Mouse (Mus musculus): Measurements from ENCODE around the gene Gpc3. TPM values are rescaled to one million over a fixed set of nuclear protein-coding genes. Genes with fewer than 3 reads are reported as not detected.
A peak's percentile ranks its signal among the peaks of the same experiment; 100 is the strongest.

Gpc3 gene
- total RNA-seq, 1 experiment, result 61.9 TPM

DNA sequence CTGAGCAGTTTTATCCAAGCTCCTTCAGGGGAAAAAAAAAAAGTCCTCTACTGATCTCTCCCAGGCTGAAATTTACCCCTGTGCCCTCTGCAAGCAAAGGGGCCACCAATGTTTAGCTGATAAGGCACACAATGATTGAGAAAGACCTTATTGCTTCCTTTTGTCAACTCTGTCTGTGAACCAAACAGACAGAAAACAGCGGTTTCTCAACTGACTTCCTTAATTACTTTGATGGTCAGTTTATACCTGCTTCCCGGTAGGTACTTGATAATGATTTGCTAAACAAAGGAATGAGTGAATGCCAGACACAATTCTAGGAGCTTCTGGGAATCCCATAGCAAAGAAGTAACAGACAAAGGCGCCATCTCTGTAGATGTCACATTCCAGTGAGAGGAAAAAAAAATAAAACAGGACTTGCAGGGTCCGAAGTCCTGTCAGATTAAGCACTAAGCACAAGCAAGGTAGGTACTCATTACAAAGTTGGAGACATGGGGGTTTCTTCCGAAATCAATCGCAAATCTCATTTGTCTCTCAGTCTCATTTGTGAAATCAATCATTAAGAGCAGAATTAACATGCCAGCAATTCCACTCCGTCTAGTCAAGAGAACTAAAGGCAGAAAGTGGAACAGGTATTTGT is 19.1 kb upstream of the Gpc3 start:
- H3K9me3 ChIP-seq (ENCODE audit: control insufficient read depth, insufficient read depth, low read depth, low read length), result no peaks in the 10 kb centered on the region
- no peak overlapping the region; the same call in 1 of the 2 replicates for H3K27ac ChIP-seq (ENCODE audit: insufficient read depth, low read depth, low read length, poor library complexity, severe bottlenecking)
- no peaks in the 10 kb centered on the region for H3K36me3 ChIP-seq (ENCODE audit: control insufficient read depth, insufficient read depth, low read length, poor library complexity, severe bottlenecking)
- no peak for DNase-seq (ENCODE audit: low read depth, low spot score)
- H3K4me1 ChIP-seq (ENCODE audit: control insufficient read depth in 2 of 2, insufficient read depth in 2 of 2, low read length in 2 of 2, poor library complexity in 1 of 2), result peaks cover 2 to 4% of the 10 kb centered on the region in 2 experiments; a peak in 1 of 4 replicates
- no peak overlapping the region for H3K9ac ChIP-seq (ENCODE audit: insufficient read depth, low read depth, low read length, poor library complexity, severe bottlenecking)
- in situ Hi-C loops (cut with MboI; ENCODE audit: low sequenced_read_pairs in 2 of 2, unreplicated experiment in 2 of 2), result no loop called here
- no peak for TF ChIP-seq ZC3H11A (IDR thresholded peaks at IDR 0.05; ENCODE audit: borderline replicate concordance, low read depth, low read length)
- peak; percentile 65; the same call in 1 of the 2 replicates for TF ChIP-seq ZNF384 (IDR thresholded peaks at IDR 0.05; ENCODE audit: low read depth, low read length)
- TF ChIP-seq MAFK (IDR thresholded peaks at IDR 0.05; ENCODE audit: insufficient read depth, low read depth, low read length), result no peak
- peak; percentile 51; the same call in 1 of the 2 replicates for TF ChIP-seq CHD2 (IDR thresholded peaks at IDR 0.05; ENCODE audit: low read depth, low read length)
- no peak for TF ChIP-seq HCFC1 (IDR thresholded peaks at IDR 0.05; ENCODE audit: borderline replicate concordance, insufficient read depth, low read length)
- no peak overlapping the region for H3K4me3 ChIP-seq (ENCODE audit: insufficient read depth in 1 of 2, low read depth in 1 of 2, low read length in 2 of 2, poor library complexity in 1 of 2, severe bottlenecking in 1 of 2)

DNA sequence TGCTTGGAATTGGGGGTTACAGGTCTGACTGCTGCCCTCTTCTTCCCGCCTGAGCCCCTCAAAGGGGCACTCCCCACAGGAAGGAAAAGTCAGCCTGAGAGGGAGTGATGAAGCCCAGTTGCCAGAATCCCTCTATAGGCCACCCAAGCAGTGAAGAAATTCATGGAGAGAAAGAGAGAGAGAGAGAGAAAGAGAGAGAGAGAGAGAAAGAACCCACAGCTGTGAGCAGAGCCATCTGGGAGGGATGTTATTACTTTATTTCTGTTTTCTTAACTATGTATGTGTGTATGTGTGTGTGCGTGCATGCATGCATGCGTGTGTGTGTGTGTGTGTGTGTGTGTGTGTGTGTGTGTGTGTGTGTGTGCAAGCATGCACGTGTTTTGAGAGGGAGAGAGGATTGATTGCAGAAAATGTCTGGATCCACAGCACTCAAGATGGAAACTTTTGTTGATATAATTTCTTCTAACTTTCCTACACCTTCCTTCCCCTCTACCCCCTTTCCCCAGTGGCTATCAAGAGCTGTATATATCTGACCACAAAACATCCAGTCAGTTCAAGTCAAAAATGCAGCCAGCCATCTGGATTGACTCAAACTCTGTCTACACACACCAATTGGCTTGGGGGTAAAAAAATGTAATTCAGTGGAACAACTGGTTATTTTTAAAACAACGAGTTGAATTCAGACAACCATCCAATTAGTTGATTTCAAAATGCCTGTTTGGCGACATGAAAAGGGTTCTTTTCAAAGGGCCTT is 13.4 kb upstream of the Gpc3 start:
- H3K36me3 ChIP-seq (ENCODE audit: control insufficient read depth, insufficient read depth, low read length, poor library complexity, severe bottlenecking), result no peaks in the 10 kb centered on the region
- in situ Hi-C loops (cut with MboI; ENCODE audit: low sequenced_read_pairs in 2 of 2, unreplicated experiment in 2 of 2), result no loop called here
- H3K4me1 ChIP-seq (ENCODE audit: control insufficient read depth in 2 of 2, insufficient read depth in 2 of 2, low read length in 2 of 2, poor library complexity in 1 of 2), result peaks cover 2 to 4% of the 10 kb centered on the region in 2 experiments; a peak in 1 of 4 replicates
- TF ChIP-seq HCFC1 (IDR thresholded peaks at IDR 0.05; ENCODE audit: borderline replicate concordance, insufficient read depth, low read length), result no peak
- no peak for TF ChIP-seq ZC3H11A (IDR thresholded peaks at IDR 0.05; ENCODE audit: borderline replicate concordance, low read depth, low read length)
- no peak for TF ChIP-seq MAFK (IDR thresholded peaks at IDR 0.05; ENCODE audit: insufficient read depth, low read depth, low read length)
- TF ChIP-seq CHD2 (IDR thresholded peaks at IDR 0.05; ENCODE audit: low read depth, low read length), result no peak
- no peak overlapping the region for H3K4me3 ChIP-seq (ENCODE audit: insufficient read depth in 1 of 2, low read depth in 1 of 2, low read length in 2 of 2, poor library complexity in 1 of 2, severe bottlenecking in 1 of 2)
- no peaks in the 10 kb centered on the region for H3K9me3 ChIP-seq (ENCODE audit: control insufficient read depth, insufficient read depth, low read depth, low read length)
- DNase-seq (ENCODE audit: low read depth, low spot score), result no peak
- H3K9ac ChIP-seq (ENCODE audit: insufficient read depth, low read depth, low read length, poor library complexity, severe bottlenecking), result no peak overlapping the region
- H3K27ac ChIP-seq (ENCODE audit: insufficient read depth, low read depth, low read length, poor library complexity, severe bottlenecking), result no peak overlapping the region

DNA sequence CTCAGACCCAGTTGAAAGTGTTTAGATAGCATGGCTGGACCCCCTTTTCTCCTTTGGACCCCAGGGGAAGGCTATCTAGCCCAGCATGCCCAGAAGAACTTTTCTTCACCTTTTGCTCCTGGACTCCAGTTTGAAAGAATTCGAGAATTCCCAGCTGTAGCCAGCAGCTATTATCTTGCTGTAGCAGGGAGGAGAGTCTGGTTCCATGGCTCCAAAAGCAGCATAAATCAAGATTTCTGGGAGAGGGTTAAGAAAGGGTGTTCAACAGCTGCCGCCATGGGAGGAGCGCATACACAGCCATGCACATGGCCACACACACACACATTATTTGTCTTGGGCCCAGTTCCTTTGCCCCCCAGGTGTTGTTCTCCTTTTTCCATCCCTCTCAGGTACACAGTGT is 4.1 kb upstream of the Gpc3 start:
- TF ChIP-seq MAFK (IDR thresholded peaks at IDR 0.05; ENCODE audit: insufficient read depth, low read depth, low read length), result no peak
- no peak for TF ChIP-seq ZNF384 (IDR thresholded peaks at IDR 0.05; ENCODE audit: low read depth, low read length)
- TF ChIP-seq CHD2 (IDR thresholded peaks at IDR 0.05; ENCODE audit: low read depth, low read length), result no peak
- no peak for TF ChIP-seq HCFC1 (IDR thresholded peaks at IDR 0.05; ENCODE audit: borderline replicate concordance, insufficient read depth, low read length)
- TF ChIP-seq ZC3H11A (IDR thresholded peaks at IDR 0.05; ENCODE audit: borderline replicate concordance, low read depth, low read length), result no peak
- no peaks in the 10 kb centered on the region for H3K9me3 ChIP-seq (ENCODE audit: control insufficient read depth, insufficient read depth, low read depth, low read length)
- no peak overlapping the region for H3K4me3 ChIP-seq (ENCODE audit: insufficient read depth in 1 of 2, low read depth in 1 of 2, low read length in 2 of 2, poor library complexity in 1 of 2, severe bottlenecking in 1 of 2)
- in situ Hi-C loops (cut with MboI; ENCODE audit: low sequenced_read_pairs in 2 of 2, unreplicated experiment in 2 of 2), result no loop called here
- DNase-seq (ENCODE audit: low read depth, low spot score), result no peak
- no peaks in the 10 kb centered on the region for H3K36me3 ChIP-seq (ENCODE audit: control insufficient read depth, insufficient read depth, low read length, poor library complexity, severe bottlenecking)
- H3K27ac ChIP-seq (ENCODE audit: insufficient read depth, low read depth, low read length, poor library complexity, severe bottlenecking), result no peak overlapping the region
- H3K9ac ChIP-seq (ENCODE audit: insufficient read depth, low read depth, low read length, poor library complexity, severe bottlenecking), result no peak overlapping the region
- H3K4me1 ChIP-seq (ENCODE audit: control insufficient read depth in 2 of 2, insufficient read depth in 2 of 2, low read length in 2 of 2, poor library complexity in 1 of 2), result no peaks in the 10 kb centered on the region

DNA sequence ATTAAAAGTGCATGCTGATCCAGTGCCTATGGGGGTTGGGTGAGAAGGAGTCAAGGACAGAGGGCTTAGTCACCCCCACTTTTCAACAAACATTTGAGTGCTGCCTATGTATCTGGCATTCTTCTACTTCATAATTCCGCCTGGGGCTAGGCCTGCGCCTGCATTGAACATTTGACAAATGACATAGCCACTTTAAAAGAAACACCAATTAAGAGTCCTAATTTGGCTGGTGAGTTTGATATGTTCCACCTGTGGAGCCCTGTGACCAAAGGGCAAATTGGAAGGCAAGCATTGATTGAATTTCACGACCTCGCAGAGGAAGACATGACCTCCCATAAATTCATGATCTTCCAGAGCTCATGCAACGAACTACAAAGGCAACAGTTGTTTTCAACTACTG is 2.4 kb upstream of the Gpc3 start:
- in situ Hi-C loops (cut with MboI; ENCODE audit: low sequenced_read_pairs in 2 of 2, unreplicated experiment in 2 of 2), result no loop called here
- no peaks in the 10 kb centered on the region; a peak in 1 of 4 replicates for H3K4me1 ChIP-seq (ENCODE audit: control insufficient read depth in 2 of 2, insufficient read depth in 2 of 2, low read length in 2 of 2, poor library complexity in 1 of 2)
- TF ChIP-seq ZNF384 (IDR thresholded peaks at IDR 0.05; ENCODE audit: low read depth, low read length) (no peak), HCFC1 (IDR thresholded peaks at IDR 0.05; ENCODE audit: borderline replicate concordance, insufficient read depth, low read length) (no peak), CHD2 (IDR thresholded peaks at IDR 0.05; ENCODE audit: low read depth, low read length) (no peak), ZC3H11A (IDR thresholded peaks at IDR 0.05; ENCODE audit: borderline replicate concordance, low read depth, low read length) (no peak), MAFK (IDR thresholded peaks at IDR 0.05; ENCODE audit: insufficient read depth, low read depth, low read length) (no peak)
- H3K36me3 ChIP-seq (ENCODE audit: control insufficient read depth, insufficient read depth, low read length, poor library complexity, severe bottlenecking), result no peaks in the 10 kb centered on the region
- no peak overlapping the region for H3K27ac ChIP-seq (ENCODE audit: insufficient read depth, low read depth, low read length, poor library complexity, severe bottlenecking)
- DNase-seq (ENCODE audit: low read depth, low spot score), result no peak
- no peak overlapping the region for H3K9ac ChIP-seq (ENCODE audit: insufficient read depth, low read depth, low read length, poor library complexity, severe bottlenecking)
- no peak overlapping the region for H3K4me3 ChIP-seq (ENCODE audit: insufficient read depth in 1 of 2, low read depth in 1 of 2, low read length in 2 of 2, poor library complexity in 1 of 2, severe bottlenecking in 1 of 2)
- no peaks in the 10 kb centered on the region for H3K9me3 ChIP-seq (ENCODE audit: control insufficient read depth, insufficient read depth, low read depth, low read length)
